Mouse (Mus musculus): ENCODE measurements around the gene Chn1.
"Not testable (repeated sequence)": the region's sequence is repeated elsewhere in the genome, so short reads cannot be mapped to it uniquely, and the experiment has no call there.

Gene Chn1

DNA sequence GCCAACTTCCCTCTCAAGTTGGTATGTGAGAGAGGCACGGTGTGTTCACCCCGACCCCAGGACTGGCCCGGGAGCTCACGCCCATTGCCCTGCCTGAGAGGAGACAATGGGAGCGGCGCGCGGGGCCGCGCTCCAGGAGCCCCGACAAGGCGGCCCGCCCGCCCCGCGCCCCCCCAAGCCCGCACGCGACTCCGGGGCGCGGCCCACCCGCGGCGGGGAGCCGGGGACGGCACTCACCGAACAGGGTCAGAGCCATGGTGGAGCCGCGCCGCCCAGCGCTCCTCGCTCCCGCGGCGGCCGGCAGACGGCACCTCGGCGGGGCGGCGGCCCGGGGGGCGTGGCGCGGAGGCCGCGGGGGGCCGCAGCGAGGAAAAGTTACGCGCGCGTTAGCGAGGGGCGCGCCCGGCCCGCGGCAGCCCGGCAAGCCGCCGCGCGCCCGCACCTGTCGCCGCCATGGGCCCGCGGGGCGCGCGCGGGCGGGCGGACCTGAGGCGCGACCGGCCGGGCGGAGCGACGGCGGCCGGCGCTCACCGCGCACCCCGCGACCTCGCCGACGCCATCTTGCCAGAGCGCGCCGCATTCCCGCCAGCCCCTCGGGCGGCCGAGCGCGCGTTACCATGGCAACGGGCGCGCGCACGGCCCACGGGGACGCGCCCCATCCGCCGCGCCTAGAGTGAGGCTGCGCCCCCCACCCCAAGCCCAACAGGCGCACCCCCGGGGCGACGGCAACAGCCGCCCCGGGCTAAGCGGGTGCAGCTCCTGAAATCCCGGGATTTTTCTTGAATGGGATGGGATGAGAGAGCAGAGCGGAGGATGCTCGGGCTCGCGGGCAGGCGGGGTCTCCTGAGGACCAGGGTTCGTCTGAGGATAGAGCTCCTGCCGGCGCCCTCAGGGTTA lies at the start of gene Chn1:
TSS of gene Chn1 (minus strand) at position 561 of the 897 bp plus-strand sequence.
- DNase-seq (ENCODE audit: low read depth, low spot score), result peak; percentile 88

DNA sequence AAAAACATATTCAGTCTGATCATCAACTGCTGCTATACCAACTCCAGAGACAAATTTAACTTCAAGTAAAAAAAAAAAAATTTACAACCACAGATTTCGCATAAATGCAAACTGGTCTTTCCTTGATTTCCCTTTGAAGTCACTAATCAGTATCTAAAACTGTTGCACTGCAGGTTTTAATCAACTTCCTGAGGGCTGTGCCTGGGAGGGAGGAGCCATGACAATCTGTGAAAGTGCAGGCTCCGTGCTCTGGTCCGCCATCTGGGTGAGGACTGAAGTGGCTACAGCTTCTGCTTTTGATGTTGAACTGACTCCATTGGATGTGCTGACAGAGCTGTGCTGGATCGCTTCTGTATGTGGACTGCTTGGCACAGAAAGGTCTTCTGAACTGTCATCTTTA lies 43.6 kb upstream of the Chn1 start:
- DNase-seq (ENCODE audit: low read depth, low spot score), result peak; percentile 37

DNA sequence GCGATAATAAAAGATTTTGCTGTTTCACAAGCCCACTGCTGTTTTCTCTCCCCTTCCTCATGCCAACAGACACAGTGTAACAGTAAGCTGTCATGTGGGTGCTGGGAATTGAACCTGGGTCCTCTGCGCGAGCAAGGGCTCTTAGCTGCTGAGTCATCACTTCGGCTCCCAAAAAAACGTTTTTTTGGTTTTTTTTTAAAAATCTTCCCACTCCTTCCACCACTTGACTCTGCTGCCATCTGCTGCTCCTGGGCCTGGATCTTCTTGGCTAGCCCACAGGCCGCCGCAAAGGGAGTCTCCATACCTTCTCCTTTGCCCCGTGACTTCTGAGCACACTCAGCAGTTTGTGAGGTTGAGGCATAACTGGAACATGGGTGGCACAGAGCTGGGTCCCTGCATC lies 32.5 kb upstream of the Chn1 start:
- peak; percentile 53 for DNase-seq (ENCODE audit: low read depth, low spot score)

DNA sequence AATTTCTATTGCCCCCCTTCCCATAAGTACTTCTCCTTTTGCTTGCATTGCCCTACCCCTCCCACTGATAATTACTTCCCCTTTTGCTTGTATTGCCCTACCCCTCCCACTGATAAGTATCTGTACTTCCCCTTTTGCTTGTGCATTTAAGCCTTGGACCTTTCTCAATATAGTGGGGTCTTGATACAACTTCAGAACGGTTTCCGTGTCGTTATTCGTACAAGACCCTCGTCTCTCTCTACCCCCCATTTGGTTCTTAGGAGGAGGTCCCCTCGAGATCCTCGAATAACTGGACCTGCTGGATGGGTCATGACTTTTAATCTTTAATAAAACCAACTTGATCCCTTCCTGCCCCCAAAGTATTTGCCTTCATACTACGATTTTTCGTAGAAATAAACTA lies 25.0 kb upstream of the Chn1 start:
- DNase-seq (ENCODE audit: low read depth, low spot score), result not testable (repeated sequence)

DNA sequence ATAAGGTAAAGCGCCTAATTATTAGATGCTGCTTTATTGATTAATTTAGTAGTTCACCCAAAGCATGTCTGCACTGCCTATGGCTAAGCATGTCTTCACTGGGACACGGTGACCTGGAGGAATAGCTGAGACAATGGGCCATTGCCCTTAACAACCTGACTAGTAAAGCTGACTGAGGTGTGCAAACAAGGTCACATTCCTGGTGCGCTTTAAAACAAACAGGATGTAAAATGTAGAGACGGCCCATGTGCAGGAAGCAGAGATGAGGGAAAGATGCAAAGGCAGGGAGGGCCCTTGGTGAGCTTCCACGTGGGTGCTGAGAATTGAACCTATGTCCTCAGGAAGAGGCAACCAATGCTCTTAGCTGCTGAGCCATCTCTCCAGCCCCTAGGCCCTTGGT lies 23.6 kb upstream of the Chn1 start:
- peak; percentile 75 for DNase-seq (ENCODE audit: low read depth, low spot score)

DNA sequence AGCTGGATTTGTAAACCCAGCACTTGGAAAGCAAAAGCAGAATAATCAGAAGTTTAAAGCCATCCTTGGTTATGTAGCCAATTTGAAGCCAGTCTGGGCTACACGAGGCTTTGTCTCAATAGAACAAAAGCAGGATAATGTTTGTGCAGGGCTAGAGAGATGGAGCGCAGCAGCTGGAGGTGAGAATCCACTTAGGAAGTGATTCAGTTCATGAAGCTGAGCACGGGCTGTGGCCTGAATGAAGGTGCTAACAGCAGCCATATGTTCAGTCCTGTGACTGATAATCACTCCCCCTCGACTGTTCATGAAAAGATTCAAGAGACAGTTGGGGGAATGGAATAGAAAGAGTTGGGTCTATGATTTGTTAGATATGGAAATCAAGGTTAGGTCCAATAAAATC lies 23.0 kb upstream of the Chn1 start:
- no peak for DNase-seq (ENCODE audit: low read depth, low spot score)

DNA sequence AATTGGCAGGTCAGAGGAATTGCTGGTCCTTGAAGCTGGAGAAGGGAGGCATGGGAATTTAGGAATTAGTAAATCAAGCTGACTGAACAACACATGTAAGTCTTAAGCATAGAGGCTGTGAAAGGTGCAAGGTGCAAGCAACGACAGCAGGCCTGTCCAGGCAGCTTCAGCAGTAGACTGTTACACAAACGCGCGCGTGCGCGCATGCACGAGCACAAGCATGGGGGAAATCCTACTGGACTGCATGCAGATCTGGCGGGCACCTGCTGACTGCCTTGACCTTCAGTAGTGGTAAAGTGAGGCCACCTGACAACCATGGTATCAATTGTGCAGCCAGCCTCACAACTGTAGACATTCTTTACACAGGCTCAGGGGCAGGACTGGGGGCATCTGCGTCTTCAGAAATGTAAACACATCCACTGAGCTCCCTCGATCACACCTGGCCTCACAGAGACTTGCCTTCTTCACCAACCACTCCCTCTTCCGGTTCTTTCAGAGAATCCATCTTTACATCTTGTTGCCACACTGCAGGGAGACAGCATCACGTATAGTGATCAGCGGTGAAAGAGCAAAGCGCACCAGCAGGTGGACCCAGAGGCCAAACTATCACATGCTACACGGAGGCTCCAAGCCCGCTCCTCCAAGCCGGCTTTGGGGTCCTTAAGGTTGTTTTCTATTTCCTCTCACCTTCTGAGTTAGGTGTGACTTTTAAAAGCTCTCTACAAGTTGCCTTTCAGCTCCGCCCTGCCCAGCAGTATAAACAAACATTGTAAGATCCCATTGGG lies 16.9 kb upstream of the Chn1 start:
- DNase-seq (ENCODE audit: low read depth, low spot score), result peak; percentile 88

DNA sequence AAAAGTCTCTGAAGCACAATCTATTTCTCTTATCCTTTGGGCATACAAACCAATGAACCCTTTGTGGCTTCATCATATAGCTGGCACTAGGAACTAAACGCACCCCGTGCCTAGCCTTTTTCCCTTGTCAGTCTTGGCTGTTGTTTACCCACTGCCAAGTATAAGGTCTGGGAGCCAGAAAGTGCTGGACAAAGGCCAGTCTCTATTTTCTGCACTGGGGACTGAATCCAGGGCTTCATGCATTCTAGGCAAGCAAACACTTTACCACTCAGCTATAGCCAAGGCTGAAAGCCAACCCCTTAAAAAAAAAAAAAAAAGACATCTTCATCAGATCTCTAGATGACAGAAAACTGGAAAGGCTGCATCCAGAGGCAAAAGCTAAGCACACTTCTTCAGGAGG lies 15.2 kb upstream of the Chn1 start:
- DNase-seq (ENCODE audit: low read depth, low spot score), result no peak

DNA sequence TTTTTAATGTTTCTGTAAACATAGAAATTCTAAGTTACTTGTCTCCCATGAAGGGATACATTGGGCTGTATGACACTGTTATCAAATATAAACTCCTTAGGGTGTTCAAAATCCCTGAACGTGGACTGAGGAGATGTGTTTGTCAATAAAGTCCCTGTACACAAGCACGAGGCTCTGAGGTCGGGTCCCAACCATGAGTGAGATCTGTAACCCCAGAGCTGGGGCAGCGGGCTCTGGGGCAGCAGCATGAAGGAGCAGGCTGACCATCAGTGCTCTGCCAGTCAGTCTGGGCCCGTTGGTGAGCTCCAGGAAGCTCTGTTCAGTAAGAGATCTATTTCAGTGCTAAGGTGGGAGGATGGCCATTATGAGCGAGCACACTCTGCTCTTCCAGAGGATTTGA lies 13.2 kb upstream of the Chn1 start:
- no peak for DNase-seq (ENCODE audit: low read depth, low spot score)

DNA sequence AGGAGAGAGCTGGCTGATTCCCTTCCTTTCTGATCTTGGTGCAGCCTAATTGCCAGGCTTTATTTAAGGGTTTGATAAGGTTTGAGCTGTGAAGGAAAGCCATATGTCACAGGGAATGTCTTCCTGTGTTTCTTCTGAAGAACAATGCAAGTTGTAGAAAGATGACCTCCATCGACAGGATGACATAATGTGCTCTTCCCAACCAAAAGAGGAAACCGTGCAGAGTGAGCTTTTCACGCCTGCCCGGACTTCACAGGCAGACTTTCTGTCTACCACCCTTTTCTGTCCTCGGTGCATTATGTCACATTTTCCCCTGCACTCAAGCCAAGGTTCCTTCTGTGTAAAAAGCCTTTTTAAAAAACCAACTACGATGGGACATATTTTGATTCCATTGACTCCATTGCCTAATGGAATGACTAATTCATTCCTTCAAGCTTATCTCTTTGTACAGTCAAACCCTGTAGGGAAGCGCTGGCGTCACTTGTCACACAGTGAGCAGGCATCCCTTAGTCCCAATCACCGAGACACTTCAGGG lies 7.3 kb upstream of the Chn1 start:
- no peak for DNase-seq (ENCODE audit: low read depth, low spot score)

DNA sequence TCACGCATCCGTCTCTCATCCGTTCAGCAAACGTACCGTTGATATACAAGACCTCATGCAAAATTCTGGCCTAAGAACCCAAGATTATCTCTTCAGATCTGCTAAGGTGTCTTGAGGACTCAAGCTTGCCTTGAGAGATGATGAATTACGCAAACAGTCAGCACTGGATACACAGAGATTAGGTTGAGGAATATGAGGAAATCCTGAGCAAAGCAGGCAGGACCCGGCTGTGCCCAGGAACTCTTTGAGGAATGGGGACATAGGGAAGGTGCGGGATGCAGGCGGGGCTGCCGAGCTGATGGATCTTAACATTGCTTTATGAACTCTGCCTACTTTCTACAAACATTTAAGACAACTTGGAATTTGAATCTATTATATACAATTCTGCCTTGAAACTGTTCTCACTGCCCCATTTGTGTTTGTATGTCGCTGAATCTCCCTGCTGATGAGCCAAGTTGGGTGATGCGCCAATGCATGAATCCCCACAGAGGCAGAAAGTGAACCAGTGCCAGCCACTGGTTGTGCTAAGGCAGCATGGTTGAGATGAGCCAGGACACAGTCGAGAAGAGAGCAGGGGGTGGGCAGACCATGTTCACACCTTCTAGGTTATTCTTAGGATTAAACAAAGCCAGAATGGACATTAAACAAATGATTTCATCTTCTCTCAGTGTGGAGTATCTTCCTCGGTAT lies 5.3 kb upstream of the Chn1 start:
- DNase-seq (ENCODE audit: low read depth, low spot score), result no peak

DNA sequence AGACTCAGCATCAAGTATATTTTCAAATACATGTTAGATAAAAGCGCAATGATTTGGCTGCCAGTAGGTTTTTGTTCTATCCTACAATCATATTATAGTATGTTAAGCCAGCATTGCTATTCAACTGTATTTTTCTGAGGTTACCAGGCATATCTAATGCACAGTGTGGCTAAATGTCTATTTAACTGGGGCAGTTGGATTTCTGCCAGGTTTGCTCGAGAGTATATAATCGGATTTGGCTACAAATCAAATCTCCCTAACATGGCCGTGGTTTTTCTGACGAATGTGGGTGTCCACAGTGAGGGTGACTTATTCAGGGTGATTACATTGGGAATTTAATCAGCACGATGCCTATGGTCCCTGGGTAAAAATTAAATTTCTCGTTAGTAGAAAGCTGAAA lies 4.7 kb upstream of the Chn1 start:
- DNase-seq (ENCODE audit: low read depth, low spot score), result no peak

DNA sequence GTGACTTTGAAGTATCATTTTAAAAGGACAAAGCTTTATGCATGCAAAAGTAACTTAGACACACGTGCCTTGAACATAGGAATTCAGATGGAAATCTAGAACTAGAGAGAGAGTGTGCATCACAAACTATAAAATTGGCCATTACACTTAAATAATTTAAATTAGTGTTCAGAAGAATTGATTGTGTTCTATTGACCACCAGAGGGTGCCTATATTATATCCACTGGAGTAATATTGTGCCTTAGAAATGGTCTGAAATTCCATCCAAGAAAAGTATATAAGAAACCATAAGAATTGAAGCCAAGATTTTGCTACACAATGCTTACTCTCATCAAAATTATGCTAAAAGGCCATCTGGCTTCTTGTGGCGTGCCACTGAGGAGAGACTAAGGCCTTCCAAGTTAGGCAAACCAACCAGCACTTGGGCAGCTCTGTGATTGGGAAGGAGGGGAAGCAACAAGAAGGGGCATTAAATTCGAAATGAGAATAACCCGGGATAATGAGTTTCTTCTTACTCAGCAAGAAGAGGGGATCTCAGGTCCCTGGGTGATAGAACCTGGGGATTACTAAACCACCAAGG lies 4.0 kb upstream of the Chn1 start:
- DNase-seq (ENCODE audit: low read depth, low spot score), result no peak

DNA sequence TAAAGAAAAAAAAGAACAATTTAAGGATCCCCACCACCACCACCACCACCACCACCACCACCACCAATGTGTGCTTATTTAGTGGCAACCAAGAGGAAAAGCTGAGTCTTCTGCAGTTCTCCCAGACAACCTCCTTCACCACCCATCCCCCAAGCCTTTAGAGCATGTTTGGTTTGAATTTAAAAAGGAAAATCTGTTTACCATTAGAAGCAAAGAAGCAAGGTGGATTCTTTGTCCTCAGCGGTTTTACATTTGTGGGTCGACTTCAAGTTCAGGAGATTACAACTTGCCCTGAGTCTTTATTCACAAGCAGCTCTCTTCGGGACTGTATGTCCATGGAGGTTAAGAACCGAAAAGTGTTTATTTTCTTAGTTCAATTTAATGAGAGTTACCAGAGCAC lies 1.8 kb upstream of the Chn1 start:
- no peak for DNase-seq (ENCODE audit: low read depth, low spot score)

DNA sequence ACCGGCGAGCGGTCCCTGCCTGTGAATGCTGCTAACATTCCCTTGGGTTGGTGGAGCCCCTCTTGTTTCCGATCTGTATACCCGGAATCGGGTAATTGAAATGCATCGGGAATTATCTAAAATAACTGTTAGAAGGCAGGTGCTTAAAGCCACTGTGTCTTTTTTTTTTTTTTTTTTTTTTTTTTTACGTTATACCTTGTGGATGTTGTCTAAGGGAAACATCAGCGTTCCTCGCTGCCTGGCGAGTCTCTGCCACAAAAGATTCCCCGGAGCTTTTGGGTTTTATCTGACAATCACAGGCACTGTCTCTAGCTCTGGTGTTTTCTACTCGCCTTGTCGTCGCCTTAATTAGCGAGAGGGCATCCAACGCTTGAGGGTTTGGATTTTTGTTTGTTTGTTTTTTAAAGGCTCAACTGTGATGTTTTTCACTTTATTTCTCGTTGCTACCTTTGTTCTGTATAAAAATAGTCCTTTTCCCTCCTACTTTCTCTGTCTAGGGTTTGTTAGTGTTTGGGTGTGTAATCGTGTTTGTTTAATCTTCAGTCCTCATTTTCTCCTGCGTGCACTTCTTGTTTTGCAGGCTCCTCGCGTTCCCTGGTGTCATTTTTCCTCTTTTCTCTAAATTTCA lies 651 bp upstream of the Chn1 start:
- DNase-seq (ENCODE audit: low read depth, low spot score), result no peak

DNA sequence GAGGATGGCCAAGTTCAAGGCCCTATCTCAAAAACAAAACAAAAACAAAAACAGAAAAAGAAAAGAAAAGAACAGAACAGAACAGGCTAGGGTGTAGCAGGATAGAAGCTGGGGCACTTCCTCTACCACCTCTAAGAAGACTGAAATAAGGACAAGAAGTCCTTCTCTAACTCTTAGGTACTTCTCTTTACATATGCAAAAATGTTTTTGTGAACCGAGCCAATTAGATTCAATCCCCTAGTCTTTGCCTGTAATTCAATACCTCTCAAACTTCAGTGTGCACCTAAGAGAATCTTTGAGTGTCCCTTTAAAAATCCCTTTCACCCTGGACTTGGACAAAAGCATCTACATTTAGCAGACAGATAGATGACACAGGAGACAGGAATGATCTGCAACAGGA lies 2.2 kb downstream of the Chn1 start:
- DNase-seq (ENCODE audit: low read depth, low spot score), result no peak

DNA sequence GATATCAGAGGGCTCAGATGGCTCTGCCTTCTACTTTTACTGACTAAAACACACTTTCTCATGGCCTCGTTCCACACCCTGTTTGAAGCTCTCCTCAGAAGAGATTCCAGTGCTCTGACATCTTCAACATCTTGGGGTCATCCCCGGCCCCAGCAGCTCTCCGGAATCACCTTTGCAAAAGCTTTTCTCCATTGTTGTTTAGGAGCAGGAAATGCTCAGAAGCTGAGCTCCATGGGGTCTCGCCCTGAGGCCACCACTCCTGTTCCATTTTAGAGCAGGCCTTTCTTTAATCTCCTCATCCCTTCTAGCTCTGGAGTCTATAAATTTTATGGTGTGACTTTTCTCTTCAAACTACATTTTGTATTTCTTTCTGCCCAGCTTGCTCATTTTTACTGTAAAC lies 6.5 kb downstream of the Chn1 start:
- peak; percentile 61 for DNase-seq (ENCODE audit: low read depth, low spot score)

DNA sequence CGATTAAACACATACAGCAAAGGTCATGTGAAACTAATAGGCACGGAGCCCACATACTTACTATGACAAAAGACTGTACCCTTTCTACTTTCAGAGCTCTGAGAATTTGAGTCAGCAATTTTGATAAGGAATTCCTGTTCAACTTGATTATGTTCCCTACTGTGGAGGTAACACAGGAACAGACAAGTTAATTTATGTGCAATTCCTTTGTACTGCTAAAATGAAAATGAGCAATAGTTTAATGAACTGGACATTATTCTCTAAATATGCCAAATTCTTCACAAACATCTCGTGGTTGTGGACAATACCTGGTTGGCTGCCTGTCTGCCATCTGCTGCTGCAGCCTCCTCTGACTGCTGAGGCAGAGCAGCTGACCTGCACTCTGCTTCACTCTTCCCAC lies 11.6 kb downstream of the Chn1 start:
- no peak for DNase-seq (ENCODE audit: low read depth, low spot score)

DNA sequence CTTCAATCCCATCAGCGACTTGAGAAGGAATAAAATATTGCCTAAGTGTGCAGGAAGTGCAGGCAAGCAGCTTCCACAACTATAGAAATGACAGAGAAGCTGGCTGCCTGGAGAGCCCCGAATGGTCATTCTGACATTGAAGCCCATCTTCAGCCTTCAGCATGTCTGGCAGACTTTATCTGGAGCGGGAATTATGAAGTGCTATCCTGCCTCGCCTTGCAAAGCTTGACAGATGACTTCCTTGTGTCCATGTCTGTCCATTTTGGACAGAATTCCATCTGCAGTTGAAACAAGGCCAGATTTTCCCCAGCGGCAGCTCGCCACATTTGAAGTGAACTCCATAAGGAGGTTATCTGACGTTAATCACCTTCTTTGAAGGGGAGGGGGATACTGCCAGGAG lies 15.2 kb downstream of the Chn1 start:
- no peak for DNase-seq (ENCODE audit: low read depth, low spot score)

DNA sequence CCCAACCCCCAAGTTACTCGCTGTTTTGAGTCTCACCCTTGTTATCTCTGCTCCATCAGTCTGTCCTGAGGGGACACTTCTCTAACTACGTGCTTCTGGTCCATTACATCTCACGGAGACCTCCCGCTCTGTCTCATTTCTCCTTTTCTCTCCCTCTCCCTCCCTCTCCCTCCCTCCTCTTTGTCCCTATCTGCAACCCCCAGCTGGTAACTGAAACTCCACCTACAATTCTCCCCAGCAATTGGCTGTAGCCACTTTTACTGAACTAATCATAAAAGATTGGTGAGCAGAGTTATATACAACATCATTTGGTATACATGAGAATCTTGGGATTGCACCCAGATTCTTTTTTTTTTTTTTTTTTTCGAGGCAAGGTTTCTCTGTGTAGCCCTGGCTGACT lies 16.1 kb downstream of the Chn1 start:
- DNase-seq (ENCODE audit: low read depth, low spot score), result no peak

DNA sequence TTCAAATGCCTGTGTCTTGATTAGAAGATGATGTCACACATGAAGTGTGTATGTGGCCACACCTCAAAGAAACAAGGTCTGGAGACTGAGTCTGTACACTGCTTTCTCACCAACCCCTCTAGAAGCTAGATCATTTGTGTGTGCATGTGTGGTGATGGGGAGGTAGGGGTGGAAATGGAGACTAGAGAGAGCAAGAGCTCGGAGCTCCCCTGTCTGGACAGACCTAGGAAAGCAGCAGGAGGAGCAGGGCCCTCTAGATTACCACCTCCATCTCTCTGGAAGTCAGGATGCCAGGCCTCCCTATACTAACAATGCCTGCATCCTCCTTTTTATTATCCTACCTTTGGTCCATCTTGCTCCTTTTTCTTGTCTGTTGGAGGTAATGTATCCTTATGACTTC lies 27.8 kb downstream of the Chn1 start:
- DNase-seq (ENCODE audit: low read depth, low spot score), result no peak
